Mouse (Mus musculus): ENCODE measurements around the gene Mterf2. TPM values are rescaled to one million over a fixed set of nuclear protein-coding genes. Genes with fewer than 3 reads are reported as not detected.

Mterf2 gene
- polyA plus RNA-seq, 1 experiment from 2014 or later = 17.5 TPM

DNA sequence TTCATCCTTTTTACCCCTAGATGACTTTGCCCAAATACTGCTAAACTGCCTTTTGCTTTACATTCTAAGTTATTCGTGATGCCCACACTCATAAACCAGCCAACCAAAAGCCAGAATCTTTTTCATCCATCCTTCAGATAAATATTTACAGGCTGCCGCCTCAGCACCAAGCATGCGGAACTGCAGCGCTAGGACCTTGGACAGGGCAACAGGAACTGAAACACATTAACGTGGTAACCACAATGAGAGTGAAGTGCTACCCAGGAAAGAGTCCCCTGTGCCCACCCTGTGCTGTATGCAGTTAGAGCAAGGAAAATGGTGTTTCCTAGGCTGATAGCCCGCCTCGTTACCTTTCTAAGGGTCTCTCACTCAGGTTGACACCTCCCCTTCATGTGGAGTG lies 626 bp upstream of the Mterf2 start:
- no peaks in the 10 kb centered on the region for H3K9me3 ChIP-seq
- no peak overlapping the region for H3K27ac ChIP-seq
- peak; percentile 38 for ATAC-seq
- no peak overlapping the region for H3K9ac ChIP-seq
- peaks cover 7% of the 10 kb centered on the region; the same call in 1 of the 2 replicates for H3K4me1 ChIP-seq (replicated peaks)
- H3K4me3 ChIP-seq (replicated peaks) = peak overlapping the region; percentile 68
- WGBS = 14% methylated on average over 7 of the region's 7 CpGs
- H3K27me3 ChIP-seq (replicated peaks) = no peaks in the 10 kb centered on the region
- peak overlapping the region; percentile 79 for H3K4me2 ChIP-seq (replicated peaks)
- peaks cover under 1% of the 10 kb centered on the region; the same call in 1 of the 2 replicates for H3K36me3 ChIP-seq

DNA sequence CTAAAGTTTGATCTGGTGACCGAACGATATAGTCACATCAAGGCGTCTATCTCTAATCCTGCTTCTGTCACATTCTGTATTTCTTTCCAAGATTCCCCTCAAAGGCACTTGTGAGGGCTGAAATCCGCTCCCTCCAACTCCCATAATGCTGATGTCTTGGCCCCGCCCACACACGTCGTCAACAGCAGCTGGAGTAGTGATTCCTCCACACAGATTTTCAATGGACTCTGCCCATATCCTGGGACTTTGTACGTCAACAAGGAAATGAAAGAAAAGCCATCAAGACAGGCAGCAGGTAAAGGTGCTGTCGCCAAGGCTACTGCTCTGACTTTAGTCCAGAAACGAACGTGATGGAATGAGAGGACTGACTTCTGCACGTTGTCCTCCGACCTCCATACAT lies 2.6 kb downstream of the Mterf2 start:
- peak; percentile 55 for ATAC-seq

DNA sequence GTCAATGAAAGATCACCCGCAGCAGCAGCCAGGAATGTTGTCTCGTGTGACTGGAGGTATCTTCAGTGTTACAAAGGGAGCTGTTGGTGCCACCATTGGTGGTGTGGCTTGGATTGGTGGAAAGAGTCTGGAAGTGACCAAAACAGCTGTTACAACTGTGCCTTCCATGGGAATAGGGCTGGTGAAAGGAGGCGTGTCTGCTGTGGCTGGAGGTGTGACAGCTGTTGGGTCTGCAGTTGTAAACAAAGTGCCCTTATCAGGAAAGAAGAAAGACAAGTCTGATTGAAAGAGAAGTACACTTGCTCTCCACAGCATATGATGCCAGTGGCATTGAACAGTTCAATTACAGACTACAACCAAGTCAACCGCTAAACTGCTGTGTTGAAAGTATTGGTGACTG lies 13.4 kb downstream of the Mterf2 start:
- no peak for ATAC-seq
- Histone ChIP-seq H3K36me3 (no peaks in the 10 kb centered on the region), H3K4me2 (replicated peaks) (no peak overlapping the region), H3K4me3 (replicated peaks) (no peak overlapping the region), H3K9ac (no peak overlapping the region), H3K9me3 (no peaks in the 10 kb centered on the region), H3K27me3 (replicated peaks) (no peaks in the 10 kb centered on the region), H3K4me1 (replicated peaks) (no peaks in the 10 kb centered on the region), H3K27ac (no peak overlapping the region)
- 84% methylated on average over 4 of the region's 4 CpGs for WGBS

More for the DNA sequence above, 2.6 kb downstream of the Mterf2 start:
- Histone ChIP-seq H3K4me2 (replicated peaks) (peak overlapping the region; percentile 30), H3K27ac (peak overlapping the region; percentile 60), H3K36me3 (0 out of 2 replicates have a peak, but pooled peaks cover 7% of the 10 kb centered on the region), H3K4me1 (replicated peaks) (peaks cover 7% of the 10 kb centered on the region; the same call in 1 of the 2 replicates), H3K9me3 (no peaks in the 10 kb centered on the region), H3K9ac (no peak overlapping the region), H3K27me3 (replicated peaks) (no peaks in the 10 kb centered on the region), H3K4me3 (replicated peaks) (no peak overlapping the region)
- whole genome bisulfite sequencing = 70% methylated on average over 13 of the region's 13 CpGs

DNA sequence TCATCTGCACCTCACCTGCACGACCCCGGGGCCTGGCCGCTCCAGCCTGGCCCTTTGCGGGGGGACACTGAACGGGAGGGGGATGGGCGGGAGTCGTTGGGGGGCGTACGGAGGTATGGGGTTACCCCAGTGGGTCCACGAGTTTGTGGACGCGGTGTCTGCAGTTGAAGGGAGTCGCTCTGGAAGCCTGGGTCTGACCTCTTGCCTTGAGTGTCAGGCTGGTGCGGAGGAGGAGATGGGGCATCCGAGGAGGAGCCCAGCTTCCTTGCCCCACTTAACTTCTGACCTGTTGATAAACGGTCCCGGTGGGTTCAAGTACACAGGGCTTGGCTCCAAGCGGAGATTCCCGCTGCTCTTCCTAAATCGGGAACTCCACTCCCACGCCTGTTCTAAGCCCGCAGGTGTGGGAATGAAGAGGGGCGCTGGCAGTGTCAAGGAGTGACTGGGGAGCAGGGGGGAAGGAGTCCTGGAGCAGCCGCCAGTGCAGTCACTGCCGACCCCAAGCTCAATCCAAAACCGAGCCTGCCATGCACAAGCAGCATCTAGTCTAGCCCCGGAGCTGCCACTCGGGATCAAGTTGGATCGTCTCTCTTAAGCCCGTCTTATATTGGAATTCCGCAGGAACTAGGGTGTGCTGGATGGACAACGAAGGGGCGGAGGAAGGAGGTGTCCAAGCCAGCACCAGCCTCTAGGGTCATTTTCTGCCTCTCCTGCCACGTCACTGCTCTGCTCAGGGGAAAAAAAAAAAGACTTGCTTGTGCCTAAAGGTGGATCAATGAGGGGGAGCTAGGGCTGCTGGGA lies 24.5 kb downstream of the Mterf2 start:
- H3K9ac ChIP-seq = peak overlapping the region; percentile 91
- under 1% methylated on average over 34 of the region's 34 CpGs for WGBS
- no peaks in the 10 kb centered on the region for H3K27me3 ChIP-seq (replicated peaks)
- H3K9me3 ChIP-seq = no peaks in the 10 kb centered on the region
- no peaks in the 10 kb centered on the region for H3K36me3 ChIP-seq
- peak; percentile 57 for ATAC-seq
- no peaks in the 10 kb centered on the region for H3K4me1 ChIP-seq (replicated peaks)
- peak overlapping the region; percentile 94 for H3K4me3 ChIP-seq (replicated peaks)
- H3K27ac ChIP-seq = peak overlapping the region; percentile 79
- peak overlapping the region; percentile 87 for H3K4me2 ChIP-seq (replicated peaks)

DNA sequence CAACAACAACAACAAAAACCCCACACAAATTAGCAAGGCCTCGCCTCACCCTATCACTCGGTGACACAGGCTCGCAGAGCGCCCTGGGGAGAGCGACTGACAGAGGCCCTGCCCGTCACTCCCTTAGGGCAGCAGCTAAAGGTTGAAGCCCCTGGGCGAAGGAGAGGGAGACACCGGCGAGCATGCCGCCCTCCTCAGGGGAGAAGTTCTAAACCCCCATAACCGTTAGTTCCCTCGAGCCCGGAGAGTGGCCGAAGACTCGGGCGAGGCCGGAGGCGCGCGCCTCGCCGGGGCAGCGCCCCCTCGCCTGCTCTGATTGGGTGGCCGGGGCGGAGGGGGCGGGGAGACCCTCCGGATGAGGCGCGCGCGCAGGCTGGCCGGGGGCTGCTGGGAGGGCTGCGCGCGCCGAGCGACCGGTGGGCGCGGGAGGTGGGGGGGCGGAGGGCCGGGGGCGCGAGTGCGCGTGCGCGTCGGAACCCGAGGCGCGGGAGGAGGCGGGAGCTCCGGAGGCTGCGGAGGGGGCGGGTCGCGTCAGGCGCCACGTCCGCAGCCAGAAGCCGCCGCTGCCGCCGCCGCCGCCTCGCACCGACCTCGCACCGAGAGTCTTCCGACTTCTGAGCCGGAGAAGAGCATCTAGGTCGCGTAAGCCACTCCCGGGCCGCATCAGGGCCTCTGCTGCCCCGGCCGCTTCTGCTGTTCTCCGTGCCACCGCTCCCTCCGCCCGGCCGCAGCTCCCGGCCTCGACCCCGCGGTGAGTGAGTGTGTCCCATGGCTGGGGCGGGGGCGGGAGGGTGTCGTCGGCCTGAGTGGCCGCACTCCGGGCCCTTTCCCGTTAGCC lies 25.4 kb downstream of the Mterf2 start, which contains the start of the genes Fhl4 and Tmem263:
Fhl4 (minus strand) TSS at position 249 of the 838 bp plus-strand sequence.
Tmem263 (plus strand) TSS at position 381 of the 838 bp plus-strand sequence.
- Histone ChIP-seq H3K9ac (peak within 1 kb of the TSS; percentile 91), H3K27me3 (replicated peaks) (no peaks in the 10 kb centered on the region), H3K4me2 (replicated peaks) (peak within 1 kb of the TSS; percentile 87), H3K4me3 (replicated peaks) (peak within 1 kb of the TSS; percentile 94), H3K36me3 (no peaks in the 10 kb centered on the region), H3K4me1 (replicated peaks) (no peaks in the 10 kb centered on the region), H3K9me3 (no peaks in the 10 kb centered on the region), H3K27ac (peak within 1 kb of the TSS; percentile 79)
- under 1% methylated on average over 92 of the region's 96 CpGs for WGBS
- peak; percentile 97 for ATAC-seq

DNA sequence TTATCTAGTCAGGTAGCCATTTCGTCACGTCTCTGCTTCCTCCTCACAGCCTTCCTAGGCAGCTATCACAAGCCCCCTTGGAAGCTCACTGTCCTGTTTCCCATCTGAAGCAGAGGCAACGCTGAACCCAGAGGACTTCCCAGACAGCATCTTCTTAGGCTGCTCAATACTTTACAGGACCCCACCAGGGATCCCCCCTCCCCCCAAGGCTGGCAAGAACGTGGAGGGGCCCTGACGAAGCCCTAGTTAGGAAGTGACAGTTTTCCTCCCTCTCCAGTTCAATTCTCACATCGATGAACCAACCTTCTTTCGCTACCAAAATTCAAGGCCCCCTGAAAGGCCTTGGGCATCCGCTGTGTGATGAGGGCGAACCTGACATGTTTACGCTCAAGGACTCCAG lies 26.0 kb downstream of the Mterf2 start:
- Histone ChIP-seq H3K9ac (peak overlapping the region; percentile 91), H3K9me3 (no peaks in the 10 kb centered on the region), H3K4me3 (replicated peaks) (peak overlapping the region; percentile 94), H3K4me2 (replicated peaks) (peak overlapping the region; percentile 87), H3K4me1 (replicated peaks) (no peaks in the 10 kb centered on the region), H3K36me3 (no peaks in the 10 kb centered on the region), H3K27me3 (replicated peaks) (no peaks in the 10 kb centered on the region), H3K27ac (peak overlapping the region; percentile 71)
- peak; percentile 9 for ATAC-seq
- 3% methylated on average over 10 of the region's 10 CpGs for WGBS

DNA sequence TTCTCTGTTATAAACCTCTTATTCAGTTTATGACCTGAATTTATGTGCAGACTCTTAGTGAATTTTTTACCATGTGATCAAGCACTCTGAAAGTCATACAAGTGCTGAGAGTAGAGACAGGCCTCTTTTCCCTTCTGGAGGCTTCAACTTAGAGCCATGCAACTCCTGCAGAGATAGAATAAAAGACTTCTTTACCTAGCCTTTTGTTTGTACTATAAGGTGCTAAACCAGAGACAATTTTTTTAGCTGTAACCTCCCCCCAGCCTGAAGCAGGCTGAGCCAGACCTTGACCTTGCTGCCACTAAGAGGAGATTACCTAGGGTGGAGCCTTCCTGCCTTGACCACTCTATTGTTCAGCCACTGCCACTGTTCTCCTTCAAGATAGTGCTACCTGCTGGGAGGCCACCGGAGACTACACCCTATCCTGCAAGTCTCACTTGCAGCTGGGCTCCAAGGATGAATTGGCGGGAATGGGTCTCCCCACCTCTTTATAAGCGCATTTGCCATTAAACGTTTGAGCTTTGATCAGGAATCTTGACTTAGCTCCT lies 56.1 kb downstream of the Mterf2 start:
- ATAC-seq = no peak
- no peak overlapping the region for H3K4me3 ChIP-seq (replicated peaks)
- no peak overlapping the region for H3K4me2 ChIP-seq (replicated peaks)
- WGBS = 67% methylated on average over 4 of the region's 4 CpGs
- H3K4me1 ChIP-seq (replicated peaks) = no peaks in the 10 kb centered on the region
- H3K9me3 ChIP-seq = no peaks in the 10 kb centered on the region
- H3K9ac ChIP-seq = no peak overlapping the region
- no peak overlapping the region for H3K27ac ChIP-seq
- no peaks in the 10 kb centered on the region for H3K36me3 ChIP-seq
- no peaks in the 10 kb centered on the region for H3K27me3 ChIP-seq (replicated peaks)

Other genes with a start within 250 kb of the Mterf2 start
- 17.2 and 18.0 TPM in 2 replicates for gene Ric8b, start 210.4 kb downstream of the Mterf2 start, polyA plus RNA-seq (2015; fragmentation: Nextera tagmentation; extraction: Ambion mirVana)
- gene Fhl4, start 25.5 kb downstream of the Mterf2 start, polyA plus RNA-seq (2015; fragmentation: Nextera tagmentation; extraction: Ambion mirVana) = 0.41 and 0.67 TPM in 2 replicates
- 54.1 and 60.2 TPM in 2 replicates for gene Tmem263, start 25.4 kb downstream of the Mterf2 start, polyA plus RNA-seq (2015; fragmentation: Nextera tagmentation; extraction: Ambion mirVana)
- gene Cry1, start 57.0 kb upstream of the Mterf2 start, polyA plus RNA-seq (2015; fragmentation: Nextera tagmentation; extraction: Ambion mirVana) = 25.6 and 28.1 TPM in 2 replicates